Mouse (Mus musculus) ES-E14 (cell line): ENCODE data around the gene Slc5a10. TPM values are rescaled to one million over a fixed set of nuclear protein-coding genes. Genes with fewer than 3 reads are reported as not detected.

Source experiments
- DNase-seq: peaks from one replicate; pipeline ENCODE4 v3.0.0-alpha.2; 2013; ENCODE audit warnings: low read depth, low spot score
- H3K27ac ChIP-seq: 2 replicates; pipeline ENCODE4 v1.5.1; 2012; ENCODE audit warnings: low read depth, mild to moderate bottlenecking, low read length, moderate library complexity, mixed read lengths; ENCODE audit not compliant: poor library complexity, insufficient read depth, severe bottlenecking
- H3K36me3 ChIP-seq: 2 replicates; pipeline ENCODE4 v1.6.1; 2012; ENCODE audit warnings: mild to moderate bottlenecking, low read length, moderate library complexity, mixed read lengths; ENCODE audit not compliant: control insufficient read depth, poor library complexity, insufficient read depth, severe bottlenecking
- H3K4me1 ChIP-seq, 2 experiments: fragments of 150-350 bp in 1 of 2; sonication (generic) in 1 of 2; 2 replicates each; pipeline ENCODE4 v1.6.1; 2012; ENCODE audit warnings: low read length in 2 of 2, mild to moderate bottlenecking in 1 of 2, mixed read lengths in 1 of 2; ENCODE audit not compliant: control insufficient read depth in 2 of 2, insufficient read depth in 2 of 2, poor library complexity in 1 of 2
- H3K4me3 ChIP-seq, 2 experiments: fragments of 150-350 bp in 1 of 2; sonication (generic) in 1 of 2; 2 replicates each; pipeline ENCODE4 v1.5.1; 2012; ENCODE audit warnings: low read length in 2 of 2, low read depth in 1 of 2, mild to moderate bottlenecking in 1 of 2, mixed read lengths in 1 of 2; ENCODE audit not compliant: insufficient read depth in 1 of 2, poor library complexity in 1 of 2, severe bottlenecking in 1 of 2
- H3K9ac ChIP-seq: 2 replicates; pipeline ENCODE4 v1.6.1; 2012; ENCODE audit warnings: low read depth, mild to moderate bottlenecking, low read length, mixed read lengths; ENCODE audit not compliant: poor library complexity, insufficient read depth, severe bottlenecking
- H3K9me3 ChIP-seq: fragments of 150-350 bp; sonication (generic); 2 replicates; pipeline ENCODE4 v1.6.1; 2012; ENCODE audit warnings: low read depth, mild to moderate bottlenecking, low read length; ENCODE audit not compliant: control insufficient read depth, insufficient read depth
- CHD2 ChIP-seq: IDR thresholded peaks from 2 replicates; pipeline ENCODE4 v1.6.1; 2014; ENCODE audit warnings: mild to moderate bottlenecking, low read depth, low read length, inconsistent platforms
- HCFC1 ChIP-seq: IDR thresholded peaks from 2 replicates; pipeline ENCODE4 v1.6.1; 2012; ENCODE audit warnings: low read length, inconsistent platforms, borderline replicate concordance; ENCODE audit not compliant: insufficient read depth
- MAFK ChIP-seq: IDR thresholded peaks from 2 replicates; pipeline ENCODE4 v1.6.1; 2014; ENCODE audit warnings: mild to moderate bottlenecking, low read depth, low read length, inconsistent platforms; ENCODE audit not compliant: insufficient read depth
- ZC3H11A ChIP-seq: IDR thresholded peaks from 2 replicates; pipeline ENCODE4 v1.6.1; 2012; ENCODE audit warnings: low read depth, mild to moderate bottlenecking, inconsistent platforms, low read length, borderline replicate concordance
- ZNF384 ChIP-seq: IDR thresholded peaks from 2 replicates; pipeline ENCODE4 v1.6.1; 2012; ENCODE audit warnings: low read depth, low read length, inconsistent platforms
- in situ Hi-C, 2 experiments: fragments of 600-800 bp; cut with MboI; formaldehyde crosslinking; loops; one replicate each; pipeline ENCODE4 v1.15.1; 2025; ENCODE audit warnings: low sequenced_read_pairs in 2 of 2, inconsistent platforms in 1 of 2; ENCODE audit not compliant: unreplicated experiment in 2 of 2
- total RNA-seq: library from RNA; depleted of rRNA; stranded (reverse); fragments of 300-350 nt; gene quantifications from 2 replicates; pipeline ENCODE4 v1.2.3, GENCODE M21; 2012

The Slc5a10 gene
- total RNA-seq, 1 experiment = 0.45 TPM

- H3K36me3 ChIP-seq = no peaks in the 10 kb centered on the region
- in situ Hi-C loops = no loop called here
- no peaks in the 10 kb centered on the region for H3K4me1 ChIP-seq
- no peak for DNase-seq
- TF ChIP-seq CHD2 = no peak
- no peak for TF ChIP-seq ZC3H11A
- no peak for TF ChIP-seq ZNF384
- no peak for TF ChIP-seq HCFC1
- TF ChIP-seq MAFK = no peak
- H3K4me3 ChIP-seq = no peak within 1 kb of the TSS
- H3K9me3 ChIP-seq = no peaks in the 10 kb centered on the region
- no peak within 1 kb of the TSS for H3K27ac ChIP-seq
- no peak within 1 kb of the TSS for H3K9ac ChIP-seq
Observed at GRCm38 (mm10) chr11:61652686-61653447, 67.8 kb downstream of the Slc5a10 start, which contains the start of gene Grap. Gene Grap, plus strand, starts transcription at chr11:61653265.

DNA sequence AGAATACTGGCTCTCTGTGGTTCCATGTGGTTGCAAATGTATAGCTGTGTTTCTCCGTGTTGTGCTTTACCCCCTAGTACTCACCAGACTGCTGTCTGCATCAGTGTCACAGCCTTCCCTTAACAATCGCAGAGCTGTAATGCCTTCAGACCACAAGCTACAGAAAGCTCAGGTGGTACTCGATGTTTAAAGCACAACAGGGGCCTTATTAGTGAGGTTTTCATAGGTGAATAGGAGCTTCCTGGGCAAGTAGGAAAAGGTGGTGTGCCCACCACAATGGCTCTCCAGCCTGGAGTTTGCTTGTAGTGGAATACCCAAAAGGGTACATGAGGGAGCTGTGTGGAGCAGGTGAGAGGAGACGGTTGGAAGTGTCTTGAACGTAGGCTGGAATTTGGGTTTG, 68.4 kb downstream of the Slc5a10 start:
- in situ Hi-C loops = no loop called here
- Histone ChIP-seq H3K4me1 (peaks cover 0 to 3% of the 10 kb centered on the region in 2 experiments; a peak in 1 of 4 replicates), H3K9ac (no peak overlapping the region), H3K36me3 (no peaks in the 10 kb centered on the region), H3K4me3 (no peak overlapping the region), H3K27ac (no peak overlapping the region), H3K9me3 (no peaks in the 10 kb centered on the region)
- DNase-seq = no peak
- TF ChIP-seq HCFC1 (no peak), ZNF384 (no peak), ZC3H11A (no peak), MAFK (no peak), CHD2 (no peak)

DNA sequence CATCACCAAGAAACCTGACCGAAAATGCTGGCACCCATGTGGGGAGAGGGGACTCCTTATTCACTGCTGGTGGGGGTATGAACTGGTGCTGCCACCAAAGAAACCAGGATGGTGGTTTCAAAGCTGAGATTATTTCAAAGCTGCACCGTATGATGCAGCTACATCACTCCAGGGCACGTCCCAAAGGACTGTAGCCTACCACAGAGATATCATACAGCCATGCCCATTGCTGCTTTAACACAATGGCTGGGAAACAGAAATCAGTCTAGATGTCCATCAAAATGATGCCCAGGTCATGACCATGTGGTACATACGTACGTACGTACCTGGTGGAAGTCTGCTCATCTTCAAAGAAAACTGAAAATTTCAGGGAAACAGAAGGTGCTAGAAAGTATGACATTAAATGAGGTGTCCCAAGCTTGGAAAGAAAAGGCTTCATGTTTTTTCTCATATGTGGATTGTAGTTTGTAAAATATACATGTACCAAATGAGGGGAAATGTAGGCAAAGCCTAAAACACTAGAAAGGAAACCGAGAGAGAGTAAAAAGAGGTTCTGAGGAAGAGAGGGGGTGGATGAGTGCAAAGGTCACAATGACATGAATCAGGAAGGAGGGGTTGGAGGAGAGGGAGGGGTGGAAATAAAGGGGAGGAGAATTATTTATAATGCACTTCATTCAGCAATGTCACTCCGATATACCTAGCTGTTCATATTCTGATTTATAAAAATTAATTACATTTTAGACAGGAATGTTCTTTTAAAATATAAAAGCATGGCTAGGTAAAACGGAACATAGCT, 70.0 kb downstream of the Slc5a10 start:
- no peak overlapping the region for H3K4me3 ChIP-seq
- no peak overlapping the region for H3K9ac ChIP-seq
- TF ChIP-seq MAFK = no peak
- no peak for TF ChIP-seq ZC3H11A
- no peak for DNase-seq
- H3K9me3 ChIP-seq = no peaks in the 10 kb centered on the region
- no peaks in the 10 kb centered on the region for H3K36me3 ChIP-seq
- no peak overlapping the region for H3K27ac ChIP-seq
- in situ Hi-C loops = no loop called here
- peaks cover 0 to 3% of the 10 kb centered on the region in 2 experiments; a peak in 1 of 4 replicates for H3K4me1 ChIP-seq

DNA sequence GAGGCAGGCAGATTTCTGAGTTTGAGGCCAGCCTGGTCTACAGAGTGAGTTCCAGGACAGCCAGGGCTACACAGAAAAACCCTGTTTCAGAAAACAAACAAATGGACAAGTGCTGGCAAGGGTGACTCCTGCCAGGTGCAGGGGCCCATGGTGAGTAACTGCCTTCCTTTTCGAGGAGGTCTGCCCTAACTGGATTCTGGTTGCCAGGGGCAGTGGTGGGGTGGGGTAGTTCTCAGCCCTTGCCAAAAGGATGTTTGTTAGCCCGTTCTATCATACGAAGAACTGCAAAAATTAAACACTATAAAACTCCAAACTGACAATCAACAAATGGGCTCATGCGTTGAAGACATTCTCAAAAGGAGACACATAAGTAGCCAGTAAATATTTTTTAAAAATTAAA, 71.0 kb downstream of the Slc5a10 start:
- peaks cover 0 to 3% of the 10 kb centered on the region in 2 experiments; a peak in 1 of 4 replicates for H3K4me1 ChIP-seq
- no peaks in the 10 kb centered on the region for H3K9me3 ChIP-seq
- in situ Hi-C loops = no loop called here
- no peak overlapping the region for H3K9ac ChIP-seq
- H3K36me3 ChIP-seq = no peaks in the 10 kb centered on the region
- TF ChIP-seq ZNF384 (no peak), HCFC1 (no peak), MAFK (no peak)
- no peak overlapping the region for H3K4me3 ChIP-seq
- H3K27ac ChIP-seq = no peak overlapping the region
- DNase-seq = no peak
